Comparison of ENCODE assay signal across 13 mouse cellular contexts in genomic region chr5:98182603-98182920, GRCm38 (mm10). TPM values are rescaled to one million over a fixed set of nuclear protein-coding genes. Genes with fewer than 3 reads are reported as not detected.
DNase-seq lines count a peak whose midpoint lies in the region; ATAC-seq and TF ChIP-seq lines count a peak whose summit lies in the region.
"Had no signal": no experiment of that assay in that cellular context is flagged by ENCODE, and none has a peak within 500 bp of the region (broad histone marks: within the 10 kb centered on the region; RNA-seq: fewer than 3 reads in every experiment).

No protein-coding gene starts in this region.

- no peak for DNase-seq in layer of hippocampus, adult 2 months (ENCODE audit: low spot score in 2 of 2)
- no peak for DNase-seq in layer of hippocampus, adult 18-20 months (ENCODE audit: low spot score in 2 of 2)
- DNase-seq in forebrain, embryonic 14.5 days (ENCODE audit: low spot score), result no peak
- DNase-seq in neural tube, embryonic 10.5 days (ENCODE audit: extremely low spot score, low spot score), result peak; percentile 53
- no peak for DNase-seq in frontal cortex, postnatal 36 days (ENCODE audit: low spot score in 2 of 2)
- DNase-seq in gastrocnemius, postnatal 36 days, result no peak
- no peak for DNase-seq in T-cell, adult 2 months (ENCODE audit: low spot score)
- DNase-seq: layer of hippocampus, adult 9-11 months; right cerebral cortex, postnatal 14 days; thymus, postnatal 4 days had no signal

- H3K9ac ChIP-seq in forebrain, embryonic 14.5 days (ENCODE audit: low read length), result peak overlapping the region; percentile 69
- H3K9ac ChIP-seq in hindbrain, embryonic 16.5 days (ENCODE audit: low read depth, low read length), result peak overlapping the region; percentile 39; the same call in 1 of the 2 replicates
- H3K9ac ChIP-seq: limb, embryonic 12.5 days had no signal

- no peaks in the 10 kb centered on the region for H3K9me3 ChIP-seq in forebrain, embryonic 14.5 days (replicated peaks; ENCODE audit: control insufficient read depth, low read length)
- H3K9me3 ChIP-seq in hindbrain, embryonic 16.5 days (ENCODE audit: control insufficient read depth, low read length), result no peaks in the 10 kb centered on the region
- H3K9me3 ChIP-seq: limb, embryonic 12.5 days had no signal

- H3K4me2 ChIP-seq in forebrain, embryonic 14.5 days (ENCODE audit: low read length), result peak overlapping the region; percentile 88
- peak overlapping the region; percentile 62 for H3K4me2 ChIP-seq in hindbrain, embryonic 16.5 days (ENCODE audit: low read length)
- H3K4me2 ChIP-seq: limb, embryonic 12.5 days had no signal

- peaks cover 68% of the 10 kb centered on the region for H3K27me3 ChIP-seq in forebrain, embryonic 14.5 days (replicated peaks; ENCODE audit: control insufficient read depth, insufficient read depth, low read length)
- peaks cover 14% of the 10 kb centered on the region for H3K27me3 ChIP-seq in hindbrain, embryonic 16.5 days (replicated peaks; ENCODE audit: control insufficient read depth, insufficient read depth, low read length)

- intact Hi-C loops in gastrocnemius, postnatal 36 days (cut with DNase I), result loop anchor here (5.0 kb wide), 1 partner anchor 1055 kb away; no protein-coding TSS in a partner anchor

- under 1% methylated on average over 5 of the region's 5 CpGs for WGBS in forebrain, embryonic 14.5 days
- WGBS in hindbrain, embryonic 16.5 days, result under 1% methylated on average over 5 of the region's 5 CpGs

- H3K4me3 ChIP-seq in layer of hippocampus, adult 2 months, result peak overlapping the region; percentile 65
- H3K4me3 ChIP-seq in forebrain, embryonic 14.5 days (ENCODE audit: low read depth, low read length), result peak overlapping the region; percentile 49
- H3K4me3 ChIP-seq in hindbrain, embryonic 16.5 days (ENCODE audit: low read length), result peak overlapping the region; percentile 46
- H3K4me3 ChIP-seq: limb, embryonic 12.5 days had no signal

- ATAC-seq in forebrain, embryonic 14.5 days, result no peak
- ATAC-seq in hindbrain, embryonic 16.5 days, result no peak

- H3K4me1 ChIP-seq in forebrain, embryonic 14.5 days (ENCODE audit: control insufficient read depth, insufficient read depth, low read length), result peaks cover 9% of the 10 kb centered on the region
- peaks cover 26% of the 10 kb centered on the region for H3K4me1 ChIP-seq in hindbrain, embryonic 16.5 days (ENCODE audit: control insufficient read depth, insufficient read depth, low read depth, low read length)

- H3K27ac ChIP-seq in layer of hippocampus, adult 2 months, result peak overlapping the region; percentile 96
- peak overlapping the region; percentile 36; the same call in 1 of the 2 replicates for H3K27ac ChIP-seq in forebrain, embryonic 14.5 days (ENCODE audit: low read depth, low read length)
- peak overlapping the region; percentile 51 for H3K27ac ChIP-seq in hindbrain, embryonic 16.5 days (ENCODE audit: low read depth, low read length)
- H3K27ac ChIP-seq: limb, embryonic 12.5 days had no signal

- no peaks in the 10 kb centered on the region for H3K36me3 ChIP-seq in forebrain, embryonic 14.5 days (ENCODE audit: control insufficient read depth, insufficient read depth, low read length)
- no peaks in the 10 kb centered on the region for H3K36me3 ChIP-seq in hindbrain, embryonic 16.5 days (ENCODE audit: control insufficient read depth, insufficient read depth, low read length)
- H3K36me3 ChIP-seq: limb, embryonic 12.5 days had no signal

- no peak for TF ChIP-seq CTCF in layer of hippocampus, adult 2 months (conservative IDR thresholded peaks at IDR 0.05)

RNA-seq across cellular contexts. Expression of gene Prdm8, which starts 15.6 kb away (rescaled TPM):
- total RNA-seq in layer of hippocampus, adult 2 months (2021), result 10 to 100 TPM; 97.2 to 98.1 TPM
- total RNA-seq in layer of hippocampus, adult 18-20 months (2021), result 10 to 100 TPM; 82.2 to 92.5 TPM
- polyA plus RNA-seq in forebrain, embryonic 14.5 days (2014; fragmentation: Nextera tagmentation; extraction: Ambion mirVana), result 5.0 and 6.7 TPM in 2 replicates
- 3.1 and 3.2 TPM in 2 replicates for polyA plus RNA-seq in hindbrain, embryonic 16.5 days (2015; fragmentation: Nextera tagmentation; extraction: Ambion mirVana)
- under 1 TPM; 0.72 to 0.92 TPM for total RNA-seq in gastrocnemius, postnatal 36 days (2021)
- polyA plus RNA-seq: heart, postnatal 0 days had no signal

Comparison
In these comparisons a context has a peak if more than half of its experiments do, and no peak if none do; other contexts are left out.
1. H3K27ac ChIP-seq: peak in every context shown above with its lines; median percentile 96 in layer of hippocampus, adult 2 months; 51 in hindbrain, embryonic 16.5 days; 36 in forebrain, embryonic 14.5 days.
2. RNA of gene Prdm8, which starts 15.6 kb away (total RNA-seq): 97.2 to 98.1 TPM in layer of hippocampus, adult 2 months and 82.2 to 92.5 TPM in layer of hippocampus, adult 18-20 months; 0.72 to 0.92 TPM in gastrocnemius, postnatal 36 days; every median in the first group is over 10 times any median in the second.
3. Peak in every context shown above with its lines, with median percentiles within 50 percentile points of each other: H3K4me3 ChIP-seq.